Mouse (Mus musculus): ENCODE measurements around the gene Lgals8. TPM values are rescaled to one million over a fixed set of nuclear protein-coding genes. Genes with fewer than 3 reads are reported as not detected.
"Not testable (repeated sequence)": the region's sequence is repeated elsewhere in the genome, so short reads cannot be mapped to it uniquely, and the experiment has no call there.

The Lgals8 gene
- polyA plus RNA-seq (2015; fragmentation: Nextera tagmentation; extraction: Ambion mirVana) = 41.9 and 43.1 TPM in 2 replicates

- no peak for DNase-seq (ENCODE audit: low spot score)
These were observed at the start of gene Lgals8 for GRCm38 (mm10) chr13:12464844-12465243. Gene Lgals8 (minus strand): TSS chr13:12464944.

DNA sequence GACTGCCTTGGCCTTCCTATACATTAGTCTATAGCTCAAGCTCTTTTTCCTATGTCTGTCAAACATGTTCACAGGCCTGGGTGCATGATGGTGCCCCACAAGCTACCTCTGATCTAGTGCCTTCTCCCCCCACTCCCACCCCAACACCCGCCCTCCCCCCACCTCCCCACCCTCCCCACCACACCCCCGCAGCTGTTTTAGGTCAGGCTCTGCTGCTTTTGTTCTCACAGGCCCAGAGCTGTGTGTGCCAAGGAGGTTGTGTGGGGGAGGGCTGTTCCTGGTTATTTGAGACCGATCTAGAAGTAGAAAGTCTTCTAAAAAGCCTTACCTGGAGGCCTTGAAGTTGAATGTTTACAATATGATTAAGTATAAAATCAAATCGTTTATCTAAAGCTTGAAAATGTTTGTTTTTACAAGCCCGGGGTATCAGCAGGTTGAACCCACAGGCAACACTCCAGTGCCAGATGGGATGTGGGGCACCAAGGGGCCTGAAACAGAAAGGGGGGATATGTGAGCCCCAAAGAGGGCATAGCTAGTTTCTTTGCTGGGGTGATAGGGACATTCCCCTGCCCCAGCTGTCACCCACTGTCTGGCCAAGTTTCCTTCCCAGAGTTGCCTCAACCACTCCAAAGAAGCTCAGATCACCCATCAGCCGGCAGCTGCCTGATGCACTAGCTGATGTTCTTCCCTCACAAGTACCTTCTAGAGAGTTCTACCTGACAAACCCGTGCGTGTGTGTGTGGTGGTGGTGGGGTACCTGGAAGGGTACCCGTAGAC lies 46.6 kb upstream of the Lgals8 start:
- DNase-seq (ENCODE audit: low spot score) = peak; percentile 83

DNA sequence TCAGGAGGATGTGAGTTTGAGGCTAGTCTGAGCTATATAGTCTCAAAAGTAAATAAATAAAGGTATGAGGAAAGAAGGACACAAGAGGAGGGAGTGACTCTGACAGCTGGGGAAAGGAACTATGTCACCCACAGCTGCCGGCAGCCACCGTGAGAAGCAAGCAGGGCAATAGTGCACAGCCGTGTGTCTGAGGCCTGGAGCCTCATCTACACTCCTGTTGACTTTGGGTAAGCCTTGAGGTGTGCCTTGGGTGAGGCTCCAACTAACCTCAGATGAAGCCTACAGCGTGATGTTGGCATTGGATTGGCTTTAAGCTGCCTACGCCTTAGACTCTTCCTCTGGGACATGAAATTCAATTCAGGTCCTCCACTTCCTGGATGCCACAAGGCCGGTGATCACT lies 45.3 kb upstream of the Lgals8 start:
- peak; percentile 63 for DNase-seq (ENCODE audit: low spot score)

DNA sequence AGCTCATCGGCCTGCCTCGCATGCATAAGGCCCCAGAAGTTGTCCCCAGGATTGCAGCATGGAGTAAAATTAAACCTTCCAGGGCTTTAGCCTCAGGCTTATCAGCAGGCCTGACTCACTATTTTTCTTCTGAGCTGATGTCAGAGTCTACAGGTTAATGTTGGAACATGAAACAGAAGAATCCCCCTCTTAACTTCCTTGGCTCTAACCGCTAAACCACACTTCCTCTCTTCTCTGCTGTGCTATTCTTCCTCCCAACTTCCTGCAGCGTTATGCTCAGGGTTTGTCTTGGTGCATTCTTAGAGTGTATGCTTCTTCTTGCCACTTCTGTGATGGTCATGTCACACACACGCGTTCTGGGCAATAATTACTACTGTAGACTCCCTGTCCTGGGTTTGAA lies 42.7 kb upstream of the Lgals8 start:
- peak; percentile 82 for DNase-seq (ENCODE audit: low spot score)

- no peak for DNase-seq (ENCODE audit: low spot score)
These were observed 40.6 kb upstream of the Lgals8 start for GRCm38 (mm10) chr13:12505359-12505758.

DNA sequence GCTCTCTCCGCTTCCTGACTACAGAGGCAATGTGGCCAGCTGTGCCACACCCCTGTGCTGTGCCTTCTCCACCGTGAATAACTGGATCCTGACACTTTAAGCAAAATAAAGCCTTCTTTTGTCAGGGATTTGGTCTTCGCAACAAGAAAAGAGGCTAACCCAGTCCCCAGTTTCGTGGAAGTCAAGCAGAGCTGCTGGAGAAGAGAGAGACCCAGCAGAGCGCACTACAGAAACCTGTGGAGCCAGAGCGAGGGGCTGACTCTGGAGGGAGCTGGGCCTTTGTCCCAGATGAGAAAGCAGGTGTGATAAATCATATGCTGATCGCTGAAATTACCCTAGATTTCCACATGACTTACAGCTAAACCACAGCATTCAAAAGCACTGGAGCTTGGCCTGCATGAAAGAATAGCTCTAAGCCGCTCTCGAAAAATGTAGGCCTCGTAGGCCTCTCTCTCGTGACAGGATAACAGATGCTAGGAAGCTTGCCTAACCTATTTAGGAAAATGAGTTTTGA lies 38.6 kb upstream of the Lgals8 start:
- DNase-seq (ENCODE audit: low spot score) = peak; percentile 62

DNA sequence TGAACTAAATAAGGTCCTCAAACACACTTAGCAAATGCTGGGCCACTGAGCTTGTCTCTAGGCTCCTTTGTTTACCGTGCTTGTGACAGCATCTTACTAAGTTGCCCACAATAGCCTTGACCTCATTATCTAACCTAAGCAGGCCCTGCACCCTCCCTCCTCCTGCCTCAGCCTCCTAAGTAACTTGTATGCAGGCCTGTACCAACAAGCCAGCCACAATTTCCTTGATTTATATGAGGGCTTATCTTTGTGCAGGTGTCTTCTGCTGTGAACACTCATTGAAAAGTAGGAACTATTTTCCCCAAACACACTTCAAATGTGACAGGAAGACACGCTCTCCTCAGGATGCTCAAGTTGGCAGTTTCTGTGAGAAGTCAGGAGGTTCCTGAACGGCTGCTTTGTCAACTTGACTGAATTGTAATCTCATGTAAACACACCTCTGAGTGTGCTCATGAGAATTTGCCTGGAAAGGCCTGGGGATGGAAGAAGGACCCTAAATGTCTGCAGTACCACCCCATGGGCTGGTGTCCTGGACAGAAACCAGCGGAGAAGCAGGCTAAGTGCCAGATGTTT lies 38.0 kb upstream of the Lgals8 start:
- peak; percentile 53 for DNase-seq (ENCODE audit: low spot score)

DNA sequence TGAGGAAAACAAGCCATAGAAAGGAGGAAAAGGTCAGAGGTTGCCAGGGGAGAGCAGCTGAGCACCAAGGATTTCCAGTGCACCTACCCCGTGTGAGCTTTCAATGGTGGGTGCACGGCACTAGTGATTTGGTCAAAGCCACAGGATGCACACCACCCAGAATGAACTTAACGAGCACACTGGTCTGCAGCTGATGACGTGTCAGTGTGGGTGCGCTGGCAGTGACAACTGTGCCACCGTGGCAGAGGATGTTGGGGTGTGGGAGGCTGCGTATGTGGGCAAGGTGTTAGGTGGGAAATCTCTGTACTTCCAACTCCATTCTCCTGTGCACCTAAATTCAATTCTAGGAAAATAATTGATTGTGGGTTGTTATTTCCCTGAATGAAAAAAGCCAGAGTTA lies 34.4 kb upstream of the Lgals8 start:
- DNase-seq (ENCODE audit: low spot score) = no peak

- no peak for DNase-seq (ENCODE audit: low spot score)
These were observed 33.1 kb upstream of the Lgals8 start for GRCm38 (mm10) chr13:12497809-12498208.

- no peak for DNase-seq (ENCODE audit: low spot score)
These were observed 30.0 kb upstream of the Lgals8 start for GRCm38 (mm10) chr13:12494750-12495149.

DNA sequence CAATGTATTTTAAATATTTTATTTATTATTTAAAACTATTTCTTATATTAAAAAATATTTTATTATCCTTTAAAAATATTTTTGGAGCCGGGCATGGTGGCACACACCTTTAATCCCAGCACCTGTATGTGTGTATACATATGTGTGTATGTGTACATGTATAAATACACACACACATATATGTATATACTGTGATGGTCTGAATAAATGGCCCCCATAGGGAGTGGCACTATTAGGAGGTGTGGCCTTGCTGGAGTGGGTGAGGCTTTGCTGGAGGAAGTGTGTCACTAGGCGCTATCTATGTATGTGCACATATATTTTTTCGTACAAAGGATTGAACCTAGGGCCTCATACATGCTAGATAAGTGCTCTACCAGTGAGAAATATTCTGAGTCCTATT lies 27.8 kb upstream of the Lgals8 start:
- no peak for DNase-seq (ENCODE audit: low spot score)

DNA sequence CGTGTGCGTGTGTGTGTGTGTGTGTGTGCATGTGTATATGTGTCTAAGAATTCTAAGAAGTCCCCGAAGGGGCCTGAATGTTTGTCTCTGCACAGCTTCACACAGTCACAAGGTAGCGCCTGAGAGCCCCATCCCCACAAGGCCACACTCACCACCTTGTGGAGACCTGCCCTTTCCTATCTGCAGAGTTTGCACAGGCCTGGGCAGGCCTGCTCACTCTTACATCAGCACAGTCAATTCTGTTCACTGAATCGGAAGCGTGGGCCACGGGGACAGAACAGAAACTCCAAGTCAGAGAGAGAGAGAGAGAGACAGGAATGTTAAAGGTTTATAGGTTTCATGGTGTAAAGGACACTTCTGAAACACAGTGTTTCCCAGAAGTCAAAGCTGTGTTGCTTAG lies 20.9 kb upstream of the Lgals8 start:
- no peak for DNase-seq (ENCODE audit: low spot score)

DNA sequence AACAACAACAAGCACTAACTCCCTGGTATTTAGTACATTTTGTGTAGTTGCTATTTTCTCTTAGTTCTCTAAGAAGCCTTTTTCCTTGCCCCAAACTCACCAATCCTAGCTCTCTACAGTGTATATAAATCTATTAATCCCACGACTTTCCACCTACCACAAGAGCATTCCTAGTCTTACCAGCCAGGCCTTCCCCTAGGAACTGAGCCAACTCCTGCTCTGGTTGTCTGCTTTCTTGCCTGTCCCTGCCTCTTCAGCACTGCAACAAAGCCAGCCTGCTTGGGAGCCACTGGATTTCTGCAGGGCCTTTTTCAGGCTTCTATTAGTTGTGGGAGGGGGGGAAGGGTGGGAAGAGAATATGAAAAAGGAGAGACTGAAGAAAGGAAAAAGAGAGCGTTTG lies 20.5 kb upstream of the Lgals8 start:
- no peak for DNase-seq (ENCODE audit: low spot score)

GRCm38 (mm10) chr13:12479802-12480201 lies 15.1 kb upstream of the Lgals8 start:
- no peak for DNase-seq (ENCODE audit: low spot score)

DNA sequence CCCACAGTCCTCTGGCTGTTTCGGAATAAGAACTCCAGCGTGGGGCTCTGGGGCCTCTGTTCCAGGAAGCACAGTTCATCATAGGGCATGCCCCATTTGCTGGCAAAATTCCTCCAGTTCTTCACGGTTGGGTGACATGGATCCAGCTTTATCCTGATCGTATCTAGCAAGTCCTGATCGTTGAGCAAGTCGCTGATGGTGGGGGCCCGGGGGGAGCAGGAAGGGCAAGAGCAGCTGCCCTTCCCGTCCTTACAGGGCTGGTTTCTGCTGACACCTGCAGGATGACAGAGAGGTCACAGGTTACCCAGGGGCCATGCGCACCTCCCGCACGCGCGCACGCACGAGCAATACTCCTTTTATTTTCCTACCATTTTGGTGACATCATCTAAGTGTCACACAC lies 13.6 kb upstream of the Lgals8 start:
- no peak for DNase-seq (ENCODE audit: low spot score)

- no peak for DNase-seq (ENCODE audit: low spot score)
These were observed 12.1 kb upstream of the Lgals8 start for GRCm38 (mm10) chr13:12476886-12477285.

DNA sequence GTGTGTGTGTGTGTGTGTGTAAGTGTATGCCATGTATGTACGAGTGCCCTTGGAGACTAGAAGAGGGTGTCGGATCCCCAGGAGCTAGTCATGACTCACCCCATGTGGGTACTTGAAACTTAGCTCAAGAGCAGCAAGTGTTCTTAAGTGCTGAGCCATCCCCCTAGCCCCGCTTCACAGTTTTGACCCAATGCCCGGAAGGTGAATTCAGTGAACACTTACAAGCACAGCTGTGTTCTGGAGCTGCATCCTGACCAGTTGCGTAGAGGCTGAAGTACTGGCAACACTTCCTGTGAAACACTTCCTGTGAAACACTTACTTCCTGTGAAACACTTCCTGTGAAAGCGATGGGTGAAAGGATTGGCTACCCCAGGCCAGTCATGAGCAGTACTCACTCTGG lies 10.5 kb upstream of the Lgals8 start:
- peak; percentile 40 for DNase-seq (ENCODE audit: low spot score)

DNA sequence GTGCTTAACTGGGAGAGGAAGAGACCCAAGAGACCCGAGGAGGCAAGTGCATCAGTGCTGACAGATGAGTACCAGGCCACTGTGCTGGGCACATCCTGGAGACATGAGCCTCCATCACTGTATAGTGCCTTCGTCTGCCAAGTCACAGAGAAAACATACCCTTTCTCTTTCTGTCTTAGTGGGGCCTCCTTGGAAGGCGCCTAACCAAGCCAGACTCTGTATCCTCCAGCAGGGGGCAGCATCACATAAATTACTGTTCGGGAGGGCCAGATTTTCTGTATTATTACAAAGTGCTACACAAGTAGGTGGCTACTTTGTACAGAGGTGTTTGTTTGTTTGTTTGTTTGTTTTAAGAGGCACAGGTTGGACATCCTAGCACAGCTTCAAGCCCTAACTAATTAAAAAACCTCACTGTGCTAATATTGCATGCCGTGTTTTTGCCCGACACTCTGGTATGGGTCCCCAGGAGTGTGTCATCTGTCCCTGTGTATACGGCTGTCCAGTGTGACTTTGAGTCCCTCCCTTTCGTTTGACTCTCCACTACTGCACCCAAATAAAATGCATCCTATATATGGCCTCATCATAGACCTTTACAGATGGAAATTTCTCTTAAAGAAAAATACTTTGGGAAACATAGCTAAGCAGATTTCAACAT lies 9.1 kb upstream of the Lgals8 start:
- DNase-seq (ENCODE audit: low spot score) = peak; percentile 84

DNA sequence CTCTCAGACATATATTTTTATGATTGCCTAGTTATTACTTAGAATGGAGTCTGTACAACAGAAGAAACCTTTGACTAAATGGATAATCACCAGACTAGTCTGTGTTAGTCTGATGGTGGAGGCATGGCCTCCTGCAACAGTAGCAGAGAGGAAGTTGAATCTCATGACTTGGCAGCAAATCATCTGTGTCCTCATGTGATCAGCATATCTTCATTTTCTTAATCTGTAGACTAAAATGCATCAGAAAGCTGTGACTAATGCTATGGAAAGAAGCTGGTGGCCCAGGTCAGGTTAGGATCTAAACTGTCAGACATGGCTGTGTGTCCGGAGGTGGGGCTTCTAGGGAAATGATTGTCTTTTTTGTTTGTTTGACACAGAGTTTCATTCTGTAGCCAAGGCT lies 3.7 kb upstream of the Lgals8 start:
- no peak for DNase-seq (ENCODE audit: low spot score)

DNA sequence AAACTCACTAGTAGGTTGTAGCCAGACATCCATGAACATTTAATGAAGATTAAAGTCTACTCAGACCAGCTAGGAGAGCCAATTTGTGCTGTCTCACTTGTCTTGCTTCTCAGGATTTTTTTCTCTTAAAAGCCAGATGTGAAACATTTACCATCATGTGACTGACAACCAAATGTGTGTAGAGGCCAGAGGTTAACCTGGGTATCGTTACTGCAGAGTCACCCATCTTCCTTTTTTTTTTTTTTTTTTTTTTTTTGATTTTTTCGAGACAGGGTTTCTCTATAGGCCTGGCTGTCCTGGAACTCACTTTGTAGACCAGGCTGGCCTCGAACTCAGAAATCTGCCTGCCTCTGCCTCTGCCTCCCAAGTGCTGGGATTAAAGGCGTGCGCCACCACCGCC lies 585 bp downstream of the Lgals8 start:
- DNase-seq (ENCODE audit: low spot score) = not testable (repeated sequence)

DNA sequence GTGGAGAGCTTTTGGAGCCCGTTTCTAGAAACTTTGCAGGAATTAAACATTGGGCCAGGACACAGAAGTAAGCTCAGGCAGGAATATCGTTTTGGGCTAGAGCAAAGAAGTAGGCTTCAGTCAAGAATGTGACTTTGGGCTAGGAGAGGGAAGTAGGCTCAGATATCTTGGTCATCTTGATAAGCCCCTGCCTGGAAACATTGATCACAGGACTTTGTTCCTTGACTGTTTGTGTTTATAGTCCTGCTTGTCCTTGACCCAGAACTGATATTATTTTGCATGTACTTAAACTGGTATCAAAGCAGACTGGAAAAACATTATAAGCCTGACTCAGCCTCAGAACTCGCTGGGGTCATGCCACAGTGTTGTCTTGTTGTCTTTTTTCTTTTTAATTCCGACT lies 2.1 kb downstream of the Lgals8 start:
- DNase-seq (ENCODE audit: low spot score) = no peak

DNA sequence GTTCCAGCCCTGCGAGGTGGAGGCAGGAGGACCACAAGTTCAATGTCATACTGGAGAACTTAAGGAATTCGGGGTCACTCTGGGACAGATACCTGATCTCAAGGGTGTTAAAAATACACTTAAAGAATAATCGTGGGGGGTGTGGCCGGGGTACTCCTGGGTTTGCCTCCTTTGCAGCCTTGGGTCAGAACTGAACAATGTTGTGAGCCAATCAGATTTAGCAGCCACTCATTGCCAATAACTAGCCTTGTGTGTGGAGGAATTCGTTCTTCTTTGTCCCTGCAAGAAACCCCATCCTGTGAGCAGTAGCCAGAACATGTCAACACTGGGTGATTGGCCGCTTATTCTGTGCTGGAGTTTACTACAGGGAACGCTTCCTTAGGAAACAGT lies 3.0 kb downstream of the Lgals8 start:
- no peak for DNase-seq (ENCODE audit: low spot score)
